Comparison of ENCODE assay signal across 10 mouse cellular contexts in genomic region chr12:111938623-111939177, GRCm38 (mm10). TPM values are rescaled to one million over a fixed set of nuclear protein-coding genes. Genes with fewer than 3 reads are reported as not detected.
DNase-seq lines count a peak whose midpoint lies in the region; ATAC-seq and TF ChIP-seq lines count a peak whose summit lies in the region.
"Had no signal": no experiment of that assay in that cellular context is flagged by ENCODE, and none has a peak within 500 bp of the region (broad histone marks: within the 10 kb centered on the region; RNA-seq: fewer than 3 reads in every experiment).

No protein-coding gene starts in this region.

- WGBS in kidney, postnatal 0 days, result 33% methylated on average over 1 of the region's 1 CpGs
- 19% methylated on average over 1 of the region's 1 CpGs for WGBS in embryonic facial prominence, embryonic 13.5 days
- 88% methylated on average over 1 of the region's 1 CpGs for WGBS in thymus, adult 2 months

- TF ChIP-seq POLR2A in thymus, adult 2 months (IDR thresholded peaks at IDR 0.05; ENCODE audit: control insufficient read depth, extremely low read depth, insufficient read depth, low read length, poor library complexity), result no peak

- H3K9me3 ChIP-seq in kidney, postnatal 0 days (replicated peaks; ENCODE audit: low read length), result no peaks in the 10 kb centered on the region
- no peaks in the 10 kb centered on the region for H3K9me3 ChIP-seq in embryonic facial prominence, embryonic 13.5 days
- H3K9me3 ChIP-seq: neural tube, embryonic 12.5 days had no signal

- H3K4me2 ChIP-seq in kidney, postnatal 0 days (ENCODE audit: low read length), result no peak overlapping the region
- H3K4me2 ChIP-seq in embryonic facial prominence, embryonic 13.5 days, result peak overlapping the region; percentile 7; the same call in 1 of the 2 replicates
- H3K4me2 ChIP-seq: neural tube, embryonic 12.5 days had no signal

- no peak overlapping the region for H3K4me3 ChIP-seq in kidney, postnatal 0 days (replicated peaks; ENCODE audit: low read depth, low read length)
- no peak overlapping the region for H3K4me3 ChIP-seq in embryonic facial prominence, embryonic 13.5 days
- H3K4me3 ChIP-seq in thymus, adult 2 months (ENCODE audit: control insufficient read depth, insufficient read depth, low read length), result no peak overlapping the region
- H3K4me3 ChIP-seq: neural tube, embryonic 12.5 days had no signal

- TF ChIP-seq CTCF in kidney, postnatal 0 days (IDR thresholded peaks at IDR 0.05; ENCODE audit: low read depth), result no peak
- no peak for TF ChIP-seq CTCF in thymus, adult 2 months (IDR thresholded peaks at IDR 0.05; ENCODE audit: borderline replicate concordance, control insufficient read depth, extremely low read depth, insufficient read depth, low read length, poor library complexity)

- no peak overlapping the region for H3K9ac ChIP-seq in kidney, postnatal 0 days (ENCODE audit: low read depth, low read length)
- H3K9ac ChIP-seq in embryonic facial prominence, embryonic 13.5 days, result 0 out of 2 replicates have a peak overlapping the region, but pooled peaks have one; percentile 32
- H3K9ac ChIP-seq: neural tube, embryonic 12.5 days had no signal

- peak overlapping the region; percentile 89; the same call in 1 of the 2 replicates for H3K27ac ChIP-seq in kidney, postnatal 0 days
- H3K27ac ChIP-seq in embryonic facial prominence, embryonic 13.5 days, result peak overlapping the region; percentile 92
- no peak overlapping the region for H3K27ac ChIP-seq in thymus, adult 2 months (ENCODE audit: control insufficient read depth, insufficient read depth, low read length)
- H3K27ac ChIP-seq: neural tube, embryonic 12.5 days had no signal

- peak; percentile 73 for DNase-seq in kidney, postnatal 0 days (ENCODE audit: low spot score)
- DNase-seq in kidney, adult 11 months, result no peak
- peak; percentile 79 for DNase-seq in ZHBTc4 (ENCODE audit: low read depth, low spot score)
- no peak for DNase-seq in thymus, adult 2 months
- DNase-seq in frontal cortex, postnatal 36 days (ENCODE audit: low spot score in 2 of 2), result no peak
- DNase-seq in spleen, postnatal 36 days (ENCODE audit: low spot score in 2 of 2), result no peak

- peak; percentile 23; the same call in 1 of the 2 replicates for ATAC-seq in kidney, postnatal 0 days (replicated peaks; ENCODE audit: low FRiP score, low read depth)
- ATAC-seq in embryonic facial prominence, embryonic 13.5 days (ENCODE audit: insufficient number of reproducible peaks, insufficient read depth, low FRiP score, low TSS enrichment, low read depth), result peak; percentile 69
- ATAC-seq in megakaryocyte-erythroid progenitor cell, adult 5-6 weeks (replicated peaks; ENCODE audit: low FRiP score, low TSS enrichment, poor library complexity, severe bottlenecking), result peak; percentile 32

- peaks cover 40% of the 10 kb centered on the region for H3K4me1 ChIP-seq in kidney, postnatal 0 days (replicated peaks; ENCODE audit: insufficient read depth, low read length)
- peaks cover 47% of the 10 kb centered on the region for H3K4me1 ChIP-seq in embryonic facial prominence, embryonic 13.5 days
- no peaks in the 10 kb centered on the region; the same call in 1 of the 2 replicates for H3K4me1 ChIP-seq in thymus, adult 2 months (replicated peaks; ENCODE audit: control insufficient read depth, insufficient read depth, low read length)

- no peaks in the 10 kb centered on the region for H3K27me3 ChIP-seq in kidney, postnatal 0 days (ENCODE audit: insufficient read depth, low read length)
- H3K27me3 ChIP-seq in embryonic facial prominence, embryonic 13.5 days, result no peaks in the 10 kb centered on the region
- no peaks in the 10 kb centered on the region for H3K27me3 ChIP-seq in thymus, adult 2 months (ENCODE audit: control insufficient read depth, insufficient read depth, low read length)
- H3K27me3 ChIP-seq: neural tube, embryonic 12.5 days had no signal

- H3K36me3 ChIP-seq in kidney, postnatal 0 days (ENCODE audit: insufficient read depth, low read length), result no peaks in the 10 kb centered on the region
- H3K36me3 ChIP-seq in embryonic facial prominence, embryonic 13.5 days, result no peaks in the 10 kb centered on the region
- no peaks in the 10 kb centered on the region for H3K36me3 ChIP-seq in thymus, adult 2 months (ENCODE audit: control insufficient read depth, insufficient read depth, low read length)
- H3K36me3 ChIP-seq: neural tube, embryonic 12.5 days had no signal

RNA-seq across cellular contexts. Expression of gene Atp5mpl, which starts 28.1 kb away (rescaled TPM):
- polyA plus RNA-seq in kidney, postnatal 0 days (2015; fragmentation: Nextera tagmentation; extraction: Ambion mirVana), result 1,132 and 1,318 TPM in 2 replicates
- 644 and 681 TPM in 2 replicates for polyA plus RNA-seq in embryonic facial prominence, embryonic 13.5 days (2015; fragmentation: Nextera tagmentation; extraction: Ambion mirVana)
- total RNA-seq in megakaryocyte-erythroid progenitor cell, adult 5-6 weeks (2014; fragmentation: Nextera tagmentation), result 536 and 684 TPM in 2 replicates
- total RNA-seq in megakaryocyte-erythroid progenitor cell, adult 5-6 weeks (2017), result 637 and 817 TPM in 2 replicates
- polyA plus RNA-seq in thymus, adult 2 months (2012; rRNA removed), result 32.8 and 46.5 TPM in 2 replicates

RNA-seq across cellular contexts. Expression of gene Ppp1r13b, which starts 30.8 kb away (rescaled TPM):
- polyA plus RNA-seq in kidney, postnatal 0 days (2015; fragmentation: Nextera tagmentation; extraction: Ambion mirVana), result 14.6 and 16.7 TPM in 2 replicates
- 12.3 and 15.2 TPM in 2 replicates for polyA plus RNA-seq in embryonic facial prominence, embryonic 13.5 days (2015; fragmentation: Nextera tagmentation; extraction: Ambion mirVana)
- total RNA-seq in megakaryocyte-erythroid progenitor cell, adult 5-6 weeks (2014; fragmentation: Nextera tagmentation), result 6.7 and 8.2 TPM in 2 replicates
- total RNA-seq in megakaryocyte-erythroid progenitor cell, adult 5-6 weeks (2017), result 6.0 and 7.1 TPM in 2 replicates
- 28.1 and 30.1 TPM in 2 replicates for polyA plus RNA-seq in thymus, adult 2 months (2012; rRNA removed)

RNA-seq across cellular contexts. Expression of gene Tdrd9, which starts 32.7 kb away (rescaled TPM):
- 0.18 and 0.32 TPM in 2 replicates for polyA plus RNA-seq in kidney, postnatal 0 days (2015; fragmentation: Nextera tagmentation; extraction: Ambion mirVana)
- 0.34 and 1.1 TPM in 2 replicates for polyA plus RNA-seq in embryonic facial prominence, embryonic 13.5 days (2015; fragmentation: Nextera tagmentation; extraction: Ambion mirVana)
- not detected in 2 replicates for total RNA-seq in megakaryocyte-erythroid progenitor cell, adult 5-6 weeks (2014; fragmentation: Nextera tagmentation)
- total RNA-seq in megakaryocyte-erythroid progenitor cell, adult 5-6 weeks (2017), result not detected in 2 replicates
- 0.09 and 0.15 TPM in 2 replicates for polyA plus RNA-seq in thymus, adult 2 months (2012; rRNA removed)

RNA-seq across cellular contexts. Expression of gene Rd3l, which starts 42.4 kb away (rescaled TPM):
- not detected in 2 replicates for polyA plus RNA-seq in kidney, postnatal 0 days (2015; fragmentation: Nextera tagmentation; extraction: Ambion mirVana)
- not detected in 2 replicates for polyA plus RNA-seq in embryonic facial prominence, embryonic 13.5 days (2015; fragmentation: Nextera tagmentation; extraction: Ambion mirVana)
- not detected in 2 replicates for total RNA-seq in megakaryocyte-erythroid progenitor cell, adult 5-6 weeks (2014; fragmentation: Nextera tagmentation)
- not detected in 2 replicates for total RNA-seq in megakaryocyte-erythroid progenitor cell, adult 5-6 weeks (2017)
- polyA plus RNA-seq in thymus, adult 2 months (2012; rRNA removed), result not detected in 2 replicates
- polyA plus RNA-seq: neural tube, embryonic 12.5 days; small intestine, adult 2 months had no signal

Comparison
In these comparisons a context has a peak if more than half of its experiments do, and no peak if none do; other contexts are left out.
1. DNase-seq: peak in kidney, postnatal 0 days (single experiment) and ZHBTc4 (single experiment); none in kidney, adult 11 months (single experiment), thymus, adult 2 months (single experiment), frontal cortex, postnatal 36 days (0 of 2) and spleen, postnatal 36 days (0 of 2).
2. RNA of gene Atp5mpl, which starts 28.1 kb away (polyA plus RNA-seq): 1,132 to 1,318 TPM in kidney, postnatal 0 days and 644 to 681 TPM in embryonic facial prominence, embryonic 13.5 days; 32.8 to 46.5 TPM in thymus, adult 2 months; every median in the first group is over 10 times any median in the second.
3. Peak in every context shown above with its lines, with median percentiles within 50 percentile points of each other: ATAC-seq.